Mouse (Mus musculus) midbrain, embryonic 16.5 days (tissue): ENCODE measurements at regions not wholly inside any gene's neighbourhood (a gene's known extent, or its start where the extent isn't known, plus 50 kb on each side); places are given as distances from the start of the nearest gene placed in this dataset.

ENCODE experiments used
- ATAC-seq: fragments of 200-750 bp; cut with Nextera tagmentation; 2 replicates; pipeline ENCODE4 v1.8.0; 2017; ENCODE audit warnings: moderate TSS enrichment
- H3K27ac ChIP-seq: fragments of 300-500 bp; sonication (generic); 2 replicates; pipeline ENCODE4 v1.5.1; 2014; ENCODE audit warnings: mild to moderate bottlenecking, low read length, mixed read lengths
- H3K27me3 ChIP-seq: fragments of 300-500 bp; sonication (generic); 2 replicates; pipeline ENCODE4 v1.6.1; 2014; ENCODE audit warnings: low read depth, low read length, mixed read lengths; ENCODE audit not compliant: control insufficient read depth, insufficient read depth
- H3K36me3 ChIP-seq: fragments of 300-500 bp; sonication (generic); 2 replicates; pipeline ENCODE4 v1.6.1; 2014; ENCODE audit warnings: mild to moderate bottlenecking, low read length, moderate library complexity, mixed read lengths; ENCODE audit not compliant: control insufficient read depth, insufficient read depth
- H3K4me1 ChIP-seq: fragments of 300-500 bp; sonication (generic); 2 replicates; pipeline ENCODE4 v1.6.1; 2014; ENCODE audit warnings: mild to moderate bottlenecking, low read length, mixed read lengths; ENCODE audit not compliant: control insufficient read depth, insufficient read depth
- H3K4me2 ChIP-seq: fragments of 300-500 bp; sonication (generic); 2 replicates; pipeline ENCODE4 v1.6.1; 2014; ENCODE audit warnings: mild to moderate bottlenecking, low read length, mixed read lengths
- H3K4me3 ChIP-seq: fragments of 300-500 bp; sonication (generic); 2 replicates; pipeline ENCODE4 v1.5.1; 2014; ENCODE audit warnings: low read depth, mild to moderate bottlenecking, low read length, moderate library complexity, mixed read lengths
- H3K9ac ChIP-seq: fragments of 300-500 bp; sonication (generic); 2 replicates; pipeline ENCODE4 v1.6.1; 2014; ENCODE audit warnings: low read depth, low read length, mixed read lengths
- H3K9me3 ChIP-seq: fragments of 300-500 bp; sonication (generic); replicated peaks from 2 replicates; pipeline ENCODE4 v1.6.1; 2014; ENCODE audit warnings: mild to moderate bottlenecking, low read length, mixed read lengths; ENCODE audit not compliant: control insufficient read depth, poor library complexity, severe bottlenecking
- WGBS: fragments of 180-500 bp; shearing (Covaris S2); extraction: QIAGEN DNeasy Blood & Tissue Kit; methylation state at CpG from one replicate; pipeline ENCODE4 v1.1.7; 2014; 5-methylcytosine and 5-hydroxymethylcytosine counted together

DNA sequence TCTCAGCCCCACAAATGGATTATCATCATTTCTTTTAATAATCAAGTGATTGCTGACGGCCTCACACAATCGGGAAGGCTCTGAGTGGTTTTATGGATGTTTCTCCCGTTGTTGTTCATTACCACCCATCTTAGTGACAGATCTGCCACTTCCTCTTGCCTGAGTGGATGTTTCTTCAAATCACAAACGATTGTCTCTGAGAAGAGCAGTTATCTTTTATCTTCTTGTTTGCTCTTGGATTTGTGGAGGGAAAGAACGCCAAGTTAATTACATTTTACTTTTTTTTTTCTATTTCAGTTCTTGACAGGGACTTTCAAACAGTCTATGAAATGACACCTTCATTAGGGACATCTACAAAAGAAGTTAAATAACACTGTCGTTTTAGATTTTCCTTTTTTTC is 272.3 kb downstream of the Wdr20rt start:
- H3K9ac ChIP-seq = no peak overlapping the region
- no peak overlapping the region for H3K4me3 ChIP-seq
- 0 out of 2 replicates have a peak, but pooled peaks cover 2% of the 10 kb centered on the region for H3K9me3 ChIP-seq
- no peak for ATAC-seq
- WGBS = 62% methylated on average over 6 of the region's 6 CpGs
- no peak overlapping the region for H3K4me2 ChIP-seq
- H3K27me3 ChIP-seq = no peaks in the 10 kb centered on the region
- no peaks in the 10 kb centered on the region for H3K4me1 ChIP-seq
- no peak overlapping the region for H3K27ac ChIP-seq
- H3K36me3 ChIP-seq = no peaks in the 10 kb centered on the region

DNA sequence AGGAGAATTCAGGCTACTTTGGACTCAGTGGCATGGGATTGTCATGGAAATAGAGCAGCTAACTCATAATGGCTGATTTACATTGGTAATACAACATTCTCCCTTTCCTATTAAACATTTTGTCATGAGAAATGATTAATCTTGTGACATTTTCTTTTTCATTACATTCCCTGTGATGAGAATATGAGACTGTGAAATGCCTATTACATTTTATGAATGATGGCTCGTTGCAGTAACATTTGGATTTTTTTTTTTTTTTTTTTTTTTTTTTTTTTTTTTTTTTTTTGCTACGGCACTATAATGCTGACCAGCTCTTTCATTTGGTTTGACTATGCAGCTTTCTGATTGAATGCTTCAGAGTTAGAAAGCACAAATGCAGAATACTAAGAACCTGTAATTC is 276.1 kb downstream of the Wdr20rt start:
- whole genome bisulfite sequencing = 42% methylated on average over 2 of the region's 2 CpGs
- no peaks in the 10 kb centered on the region for H3K27me3 ChIP-seq
- H3K36me3 ChIP-seq = no peaks in the 10 kb centered on the region
- no peak overlapping the region for H3K4me3 ChIP-seq
- H3K9ac ChIP-seq = no peak overlapping the region
- no peak overlapping the region for H3K27ac ChIP-seq
- H3K4me1 ChIP-seq = no peaks in the 10 kb centered on the region
- no peak overlapping the region for H3K4me2 ChIP-seq
- no peak for ATAC-seq
- no peaks in the 10 kb centered on the region for H3K9me3 ChIP-seq

DNA sequence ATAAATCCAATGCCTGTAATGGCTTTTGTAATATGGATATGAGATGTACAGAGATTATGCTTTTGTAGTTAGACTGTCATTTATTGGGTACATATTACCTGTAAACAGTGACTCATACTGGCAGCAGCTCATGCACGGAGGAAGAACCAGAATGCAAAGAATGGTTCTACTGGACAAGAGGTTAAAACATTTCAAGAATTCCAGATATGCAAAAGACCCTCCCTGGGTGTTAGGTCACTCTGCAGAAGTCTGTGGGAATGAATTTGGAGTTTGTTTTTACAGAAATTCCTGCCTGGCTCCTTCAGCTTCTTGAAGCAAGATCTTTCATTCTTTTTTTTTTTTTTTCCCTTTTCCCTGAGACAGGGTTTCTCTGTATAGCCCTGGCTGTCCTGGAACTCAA is 276.7 kb downstream of the Wdr20rt start:
- no peaks in the 10 kb centered on the region for H3K4me1 ChIP-seq
- H3K4me3 ChIP-seq = no peak overlapping the region
- H3K27ac ChIP-seq = no peak overlapping the region
- H3K27me3 ChIP-seq = no peaks in the 10 kb centered on the region
- H3K9me3 ChIP-seq = no peaks in the 10 kb centered on the region
- H3K4me2 ChIP-seq = no peak overlapping the region
- ATAC-seq = no peak
- WGBS = 46% methylated on average over 1 of the region's 1 CpGs
- H3K9ac ChIP-seq = no peak overlapping the region
- no peaks in the 10 kb centered on the region for H3K36me3 ChIP-seq

DNA sequence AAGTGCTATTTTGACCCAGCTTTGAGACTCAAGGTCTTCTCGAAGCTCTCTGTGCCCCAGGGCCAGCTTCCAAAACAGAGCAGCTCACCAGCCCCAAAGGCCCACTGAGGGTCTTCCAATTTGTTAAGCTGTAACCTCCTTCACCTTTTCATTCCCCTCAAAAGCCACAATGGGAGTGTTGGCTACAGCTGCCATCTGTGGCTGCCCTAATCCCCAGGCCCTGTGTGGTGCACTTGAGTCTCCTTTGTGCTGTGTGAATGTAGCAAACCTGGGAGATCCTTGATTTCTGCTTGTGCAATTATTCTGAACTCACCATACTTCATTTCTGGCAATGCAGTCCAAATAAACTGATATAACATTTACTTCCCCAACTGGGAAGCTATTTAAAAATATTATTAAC is 287.8 kb downstream of the Wdr20rt start:
- H3K9me3 ChIP-seq = no peaks in the 10 kb centered on the region
- H3K9ac ChIP-seq = no peak overlapping the region
- H3K27ac ChIP-seq = no peak overlapping the region
- no peak overlapping the region for H3K4me3 ChIP-seq
- no peak overlapping the region for H3K4me2 ChIP-seq
- no peaks in the 10 kb centered on the region for H3K4me1 ChIP-seq
- H3K27me3 ChIP-seq = no peaks in the 10 kb centered on the region
- WGBS = 33% methylated on average over 1 of the region's 1 CpGs
- no peak for ATAC-seq
- no peaks in the 10 kb centered on the region for H3K36me3 ChIP-seq

DNA sequence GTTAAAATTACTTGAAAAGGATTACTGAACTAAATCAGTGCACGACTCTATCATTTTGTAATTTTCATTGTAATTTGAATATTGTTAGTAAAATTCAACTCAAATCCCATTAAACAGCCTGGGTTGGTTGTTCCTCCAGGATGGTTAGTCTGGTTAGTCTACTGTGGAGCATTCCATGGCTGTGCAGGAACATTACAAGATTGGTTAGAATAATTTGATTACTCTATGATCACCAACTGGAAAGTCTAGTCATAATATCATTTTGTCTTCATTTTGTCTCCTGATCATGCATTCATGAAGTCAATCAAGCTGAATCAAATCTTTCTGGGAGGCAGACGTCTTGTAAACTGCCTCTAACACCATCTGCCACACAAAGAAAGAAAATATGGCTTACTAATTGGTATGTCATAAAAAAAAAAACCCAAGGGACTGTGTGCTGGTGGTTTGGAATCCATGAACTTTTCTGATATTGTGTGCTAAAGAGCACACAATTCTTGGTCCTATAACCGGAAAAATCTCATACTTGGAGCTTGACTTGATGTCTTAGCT is 308.9 kb downstream of the Wdr20rt start:
- no peaks in the 10 kb centered on the region for H3K4me1 ChIP-seq
- H3K4me2 ChIP-seq = no peak overlapping the region
- H3K27me3 ChIP-seq = no peaks in the 10 kb centered on the region
- no peak overlapping the region for H3K9ac ChIP-seq
- no peak overlapping the region for H3K27ac ChIP-seq
- H3K4me3 ChIP-seq = no peak overlapping the region
- H3K36me3 ChIP-seq = no peaks in the 10 kb centered on the region
- no peaks in the 10 kb centered on the region for H3K9me3 ChIP-seq
- 71% methylated on average over 3 of the region's 3 CpGs for WGBS
- no peak for ATAC-seq

DNA sequence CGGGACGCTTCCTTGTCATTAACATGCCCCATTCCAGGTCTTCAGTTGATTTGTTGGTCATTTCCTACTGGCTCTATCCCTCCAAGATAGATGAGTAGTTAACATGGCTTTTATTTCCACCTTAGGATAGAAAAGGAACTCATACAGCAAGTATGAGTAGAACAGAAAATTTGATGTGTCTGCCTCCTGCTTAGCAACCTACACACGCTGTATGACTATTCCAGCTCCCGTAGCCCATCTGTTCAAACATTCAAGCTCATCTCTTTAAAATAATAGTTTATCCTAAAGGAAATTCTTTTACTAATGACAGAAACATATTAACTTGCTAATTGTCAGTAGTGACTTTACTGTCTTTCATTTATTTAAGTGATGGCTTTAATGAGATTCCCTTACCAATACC is 323.0 kb downstream of the Wdr20rt start:
- H3K27ac ChIP-seq = no peak overlapping the region
- no peak overlapping the region for H3K9ac ChIP-seq
- no peaks in the 10 kb centered on the region; the same call in 1 of the 2 replicates for H3K4me1 ChIP-seq
- no peak overlapping the region for H3K4me2 ChIP-seq
- 96% methylated on average over 4 of the region's 4 CpGs for WGBS
- no peak overlapping the region for H3K4me3 ChIP-seq
- no peak for ATAC-seq
- H3K36me3 ChIP-seq = no peaks in the 10 kb centered on the region
- no peaks in the 10 kb centered on the region for H3K9me3 ChIP-seq
- H3K27me3 ChIP-seq = no peaks in the 10 kb centered on the region

DNA sequence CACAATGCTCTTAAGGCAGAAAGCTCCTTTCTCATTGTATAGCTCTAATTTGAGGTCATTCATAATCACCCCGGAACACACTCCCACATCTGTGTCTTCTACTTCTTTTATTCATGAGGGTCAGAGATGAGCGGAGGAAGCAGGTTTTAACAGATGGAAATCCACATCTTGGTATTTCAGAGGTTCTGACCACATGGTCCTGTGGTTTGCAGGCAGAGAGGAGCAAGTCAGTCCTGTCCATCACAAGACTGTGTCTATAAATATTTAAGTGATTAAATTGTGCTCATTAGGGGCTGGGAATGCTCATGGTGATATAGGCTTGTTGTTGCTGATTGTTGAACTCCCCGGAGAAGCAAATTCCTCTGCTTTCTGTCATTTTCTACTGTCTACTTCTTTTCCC is 326.9 kb downstream of the Wdr20rt start:
- ATAC-seq = no peak
- no peaks in the 10 kb centered on the region for H3K9me3 ChIP-seq
- no peak overlapping the region for H3K27ac ChIP-seq
- H3K4me3 ChIP-seq = no peak overlapping the region
- H3K9ac ChIP-seq = no peak overlapping the region
- H3K4me1 ChIP-seq = no peaks in the 10 kb centered on the region; the same call in 1 of the 2 replicates
- no peaks in the 10 kb centered on the region for H3K27me3 ChIP-seq
- 57% methylated on average over 3 of the region's 3 CpGs for WGBS
- no peaks in the 10 kb centered on the region for H3K36me3 ChIP-seq
- H3K4me2 ChIP-seq = no peak overlapping the region

DNA sequence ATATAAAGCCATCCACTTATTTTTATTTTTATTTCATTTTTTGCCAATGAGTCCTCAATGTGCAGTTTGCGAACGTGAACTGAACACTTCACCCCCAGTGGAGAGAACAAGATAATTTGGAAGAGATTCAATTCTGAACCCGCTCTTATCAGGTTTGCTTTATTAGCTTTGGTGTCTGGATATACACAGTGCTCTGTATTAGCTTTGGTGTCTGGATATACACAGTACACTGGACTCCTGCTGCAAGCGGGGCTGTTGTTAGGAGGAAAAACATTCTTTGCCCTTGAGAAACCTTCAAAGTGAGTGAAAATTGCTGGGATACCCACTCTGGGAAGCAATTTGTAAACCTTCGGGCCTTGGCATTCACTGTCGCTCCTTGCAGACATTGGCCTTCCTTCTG is 333.7 kb downstream of the Wdr20rt start:
- Histone ChIP-seq H3K4me2 (no peak overlapping the region), H3K9ac (no peak overlapping the region), H3K27ac (no peak overlapping the region), H3K27me3 (no peaks in the 10 kb centered on the region), H3K36me3 (no peaks in the 10 kb centered on the region), H3K9me3 (no peaks in the 10 kb centered on the region), H3K4me1 (no peaks in the 10 kb centered on the region), H3K4me3 (no peak overlapping the region)
- no peak for ATAC-seq
- 80% methylated on average over 6 of the region's 6 CpGs for WGBS

DNA sequence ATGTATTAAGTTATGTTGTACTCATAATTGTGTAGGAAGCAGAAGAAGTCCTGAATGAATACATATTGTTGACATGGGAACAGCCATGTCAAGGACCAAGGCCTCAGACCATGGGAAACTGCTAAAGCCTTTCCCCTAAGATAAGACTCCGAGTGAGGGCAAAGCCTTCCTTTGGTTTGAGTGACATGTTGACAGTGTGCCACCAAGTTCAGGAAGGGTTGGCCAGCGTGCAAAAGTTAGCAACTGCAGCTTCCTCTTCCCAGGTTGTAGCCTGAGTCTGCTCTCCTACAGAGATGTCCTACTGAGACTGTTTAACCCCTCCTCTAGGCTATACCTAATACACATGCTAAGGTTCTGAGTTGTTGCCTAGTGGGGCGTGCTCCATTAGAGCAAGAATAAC is 334.5 kb downstream of the Wdr20rt start:
- H3K27ac ChIP-seq = no peak overlapping the region
- WGBS = 85% methylated on average over 3 of the region's 3 CpGs
- H3K27me3 ChIP-seq = no peaks in the 10 kb centered on the region
- H3K9me3 ChIP-seq = no peaks in the 10 kb centered on the region
- H3K9ac ChIP-seq = no peak overlapping the region
- H3K4me2 ChIP-seq = no peak overlapping the region
- no peaks in the 10 kb centered on the region for H3K36me3 ChIP-seq
- ATAC-seq = no peak
- H3K4me1 ChIP-seq = no peaks in the 10 kb centered on the region
- no peak overlapping the region for H3K4me3 ChIP-seq
